Mouse (Mus musculus) CD4-positive, CD25-positive, alpha-beta regulatory T cell, adult 4 months (primary cell): ENCODE data around the gene Aim2. TPM values are rescaled to one million over a fixed set of nuclear protein-coding genes. Genes with fewer than 3 reads are reported as not detected.

Source experiments
- ATAC-seq: one replicate; pipeline ENCODE4 v1.8.0; 2017
- polyA plus RNA-seq, 2 experiments: library from polyadenylated mRNA; unstranded; fragments of 100-300 nt; shearing (Covaris generic); gene quantifications; one replicate each; pipeline ENCODE4 v1.2.1; 2017

Gene Aim2
- polyA plus RNA-seq, 2 experiments from 2014 or later = 44.7 to 78.2 TPM

GRCm38 (mm10) chr1:173398323-173398970 lies 47.8 kb downstream of the Aim2 start:
- ATAC-seq = peak; percentile 82

- ATAC-seq = no peak
Measured at GRCm38 (mm10) chr1:173404696-173405309, 54.1 kb downstream of the Aim2 start.

- ATAC-seq = peak; percentile 68
Measured at GRCm38 (mm10) chr1:173409066-173409465, 58.4 kb downstream of the Aim2 start.

- ATAC-seq = peak; percentile 88
Measured at GRCm38 (mm10) chr1:173411863-173412262, 61.2 kb downstream of the Aim2 start.

- no peak for ATAC-seq
Measured at GRCm38 (mm10) chr1:173414631-173415030, 64.0 kb downstream of the Aim2 start.

- no peak for ATAC-seq
Measured at GRCm38 (mm10) chr1:173418516-173418915, 67.8 kb downstream of the Aim2 start.

GRCm38 (mm10) chr1:173418936-173419621 lies 68.4 kb downstream of the Aim2 start:
- peak; percentile 53 for ATAC-seq

DNA sequence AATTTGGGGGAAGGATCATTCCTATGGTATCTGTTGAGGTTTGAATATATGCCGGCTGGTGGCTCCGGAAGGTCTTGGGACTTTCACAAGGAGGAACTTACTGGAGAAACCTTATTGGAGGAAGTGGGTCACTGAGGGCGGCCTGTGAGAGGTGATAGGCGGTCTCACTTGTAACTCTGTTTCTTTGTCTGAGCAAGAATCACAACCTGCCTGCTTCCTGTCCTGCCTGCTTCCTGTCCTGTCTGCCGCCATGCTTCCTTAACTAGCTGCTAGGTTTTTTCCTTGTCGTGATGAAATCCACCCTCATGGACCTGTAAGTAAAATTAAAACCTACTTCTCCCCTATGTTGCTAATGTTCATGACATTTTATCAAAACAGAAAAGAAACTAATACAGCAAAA lies 69.7 kb downstream of the Aim2 start:
- peak; percentile 96 for ATAC-seq

- no peak for ATAC-seq
Measured at GRCm38 (mm10) chr1:173426345-173426744, 75.7 kb downstream of the Aim2 start.

GRCm38 (mm10) chr1:173427385-173427784 lies 76.7 kb downstream of the Aim2 start:
- no peak for ATAC-seq

DNA sequence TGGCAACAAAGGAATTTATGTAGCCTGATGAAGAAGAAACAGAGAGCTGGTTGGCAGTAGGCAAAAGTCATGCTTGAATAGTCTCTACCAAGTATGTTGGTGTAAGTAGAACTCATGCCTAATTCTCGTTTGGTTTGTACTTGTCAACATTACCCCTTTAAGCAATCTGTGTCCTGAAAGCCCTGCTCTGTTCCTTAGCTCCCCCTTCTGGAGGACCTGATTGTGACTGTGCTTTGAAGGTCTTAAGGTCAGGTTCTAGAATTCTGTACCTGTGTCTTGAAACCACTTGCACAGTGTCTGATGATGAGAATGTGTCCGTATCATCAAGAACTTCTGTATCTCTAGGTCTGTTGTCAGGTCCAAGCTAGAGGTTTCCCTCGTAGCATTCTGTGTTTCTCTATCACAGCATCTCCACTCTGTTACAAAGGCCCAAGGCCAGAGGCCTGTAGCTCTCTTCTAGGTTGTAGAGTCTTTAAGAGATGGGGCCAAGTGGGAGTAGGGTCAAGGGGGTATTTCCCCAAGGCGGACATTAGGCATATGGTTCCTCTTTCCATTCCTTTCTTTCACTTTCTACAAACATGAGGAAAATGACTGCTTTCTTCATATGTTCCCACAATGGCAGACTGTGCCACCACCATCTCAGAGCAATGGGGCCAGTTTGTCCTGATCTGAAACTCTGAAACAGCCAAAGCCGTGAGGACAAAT lies 79.5 kb downstream of the Aim2 start:
- ATAC-seq = no peak

GRCm38 (mm10) chr1:173432411-173432810 lies 81.7 kb downstream of the Aim2 start:
- peak; percentile 74 for ATAC-seq

DNA sequence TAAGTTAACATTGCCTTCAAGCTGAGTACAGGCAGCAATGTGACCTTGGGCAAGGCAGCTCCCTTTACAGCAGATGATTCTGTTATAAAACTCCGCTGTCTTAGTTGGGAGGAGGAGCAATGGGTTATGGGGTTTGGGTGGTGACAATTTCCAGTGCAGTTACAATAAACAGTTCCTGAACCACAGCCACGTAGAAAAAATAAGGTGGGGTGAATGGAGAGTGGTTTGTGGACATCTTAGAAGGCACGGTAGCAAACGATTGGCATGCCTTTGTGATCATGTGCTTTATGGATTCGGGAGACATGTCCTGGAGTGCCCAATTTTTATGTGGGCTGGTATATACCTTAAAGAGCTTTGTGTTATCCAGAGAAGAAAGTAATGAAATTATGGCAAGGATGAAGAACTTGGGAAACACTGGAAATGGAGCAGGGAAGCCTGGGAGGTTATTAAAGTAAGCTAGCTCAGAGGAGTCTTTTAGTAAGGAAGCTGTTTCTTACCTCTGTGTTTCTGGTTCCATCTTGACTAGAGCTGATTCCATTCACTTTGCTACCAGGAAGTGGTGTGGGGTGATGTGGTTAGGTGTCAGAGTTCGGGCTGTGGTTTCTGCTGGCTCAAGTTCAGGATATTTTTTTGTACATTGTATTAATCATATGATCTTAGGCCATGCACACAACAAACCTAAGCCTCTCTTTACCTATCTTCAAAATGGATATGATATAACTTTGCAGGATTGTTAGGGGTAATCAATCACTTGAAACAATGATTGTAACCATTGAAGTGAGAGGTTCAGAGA lies 86.7 kb downstream of the Aim2 start:
- ATAC-seq = peak; percentile 70

DNA sequence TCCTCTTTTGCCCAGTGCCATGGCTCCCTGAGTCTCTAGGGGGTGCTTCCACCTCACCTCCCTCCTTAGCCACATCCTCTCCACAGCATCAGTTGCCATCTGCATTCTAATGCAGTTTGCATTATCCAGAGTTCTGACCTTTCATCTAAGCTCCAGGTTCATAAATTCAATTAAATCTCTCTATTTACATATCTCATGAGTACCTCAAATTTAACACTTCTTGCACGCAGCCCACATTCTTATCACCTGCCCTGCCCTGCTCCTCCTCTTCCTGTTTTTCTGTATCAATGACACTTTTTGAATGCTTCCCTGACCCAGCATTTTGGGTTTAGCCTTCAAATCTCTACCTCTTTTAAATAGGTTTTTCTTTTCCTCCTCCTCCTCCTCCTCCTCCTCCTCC lies 90.0 kb downstream of the Aim2 start:
- peak; percentile 27 for ATAC-seq

DNA sequence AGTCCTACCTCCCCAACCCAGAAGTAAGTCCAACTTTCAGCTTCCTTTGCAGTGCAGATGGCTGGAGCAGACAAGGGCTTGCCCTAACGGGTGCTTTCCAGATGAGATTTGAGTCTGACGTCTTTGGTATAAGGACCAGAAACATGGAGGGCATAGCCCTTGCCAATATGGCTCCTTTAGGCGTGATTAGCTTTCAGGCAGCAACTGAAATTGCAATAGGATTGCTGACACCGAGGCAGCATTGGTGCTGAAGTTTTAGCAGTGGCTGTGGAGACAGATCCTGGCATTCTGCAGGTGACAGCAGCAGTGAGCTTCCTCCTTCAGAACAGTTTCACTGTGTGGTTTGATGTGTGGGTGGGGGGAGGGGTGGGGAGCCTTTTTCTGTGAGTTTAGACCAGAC lies 90.5 kb downstream of the Aim2 start:
- peak; percentile 61 for ATAC-seq

DNA sequence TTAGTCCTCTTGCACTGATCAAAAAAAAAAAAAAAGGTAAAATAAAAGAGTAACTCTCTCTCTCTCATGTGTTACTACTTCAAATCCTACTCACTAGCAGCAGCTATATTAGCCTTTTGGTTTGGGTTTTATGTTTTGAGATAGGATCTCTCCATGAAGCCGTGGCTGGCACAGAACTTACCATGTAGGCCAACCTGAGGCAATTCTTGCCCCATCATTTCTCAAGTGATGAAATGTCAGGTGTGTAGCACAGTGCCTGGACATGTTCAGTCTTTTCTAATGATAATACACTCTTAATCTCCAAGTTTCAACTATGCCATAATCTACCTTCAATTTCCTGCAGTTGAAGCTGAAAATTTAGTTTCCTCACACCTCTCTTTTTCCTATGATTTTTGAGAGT lies 92.4 kb downstream of the Aim2 start:
- no peak for ATAC-seq

GRCm38 (mm10) chr1:173447067-173447466 lies 96.4 kb downstream of the Aim2 start:
- ATAC-seq = no peak

- ATAC-seq = no peak
Measured at GRCm38 (mm10) chr1:173450621-173451020, 99.9 kb downstream of the Aim2 start.

- no peak for ATAC-seq
Measured at GRCm38 (mm10) chr1:173451665-173452064, 101.0 kb downstream of the Aim2 start.

DNA sequence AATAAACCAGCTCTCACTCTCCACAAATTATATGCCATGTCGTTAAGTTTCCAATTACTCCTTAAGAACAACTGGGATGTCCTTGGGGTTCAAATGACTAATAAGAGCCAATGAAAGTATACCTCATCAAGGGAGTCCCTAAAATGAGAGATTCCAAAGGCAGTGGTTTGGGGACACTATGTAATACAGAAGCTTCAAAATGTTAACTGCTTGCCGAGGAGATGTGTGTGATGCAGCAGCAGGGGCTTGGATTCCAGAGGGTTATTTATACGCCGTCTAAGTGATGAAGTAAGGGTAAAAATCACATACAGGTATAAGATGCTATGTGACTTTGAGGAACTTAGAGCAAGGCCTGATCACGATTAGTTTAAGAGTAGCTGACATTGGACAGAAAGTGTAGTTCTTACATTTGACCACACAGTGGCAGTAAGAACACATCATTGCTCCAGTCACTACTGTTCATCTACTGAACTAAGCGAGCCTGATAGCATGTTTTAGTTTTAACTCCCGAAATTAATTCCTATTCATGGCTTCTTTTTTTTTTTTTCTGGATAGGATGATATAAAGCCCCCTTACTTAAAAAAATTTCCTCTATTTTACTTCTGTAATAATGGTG lies 105.6 kb downstream of the Aim2 start:
- ATAC-seq = peak; percentile 90

GRCm38 (mm10) chr1:173456761-173457160 lies 106.1 kb downstream of the Aim2 start:
- ATAC-seq = peak; percentile 16
